Mouse (Mus musculus) kidney, embryonic 16.5 days (tissue): ENCODE measurements at regions not wholly inside any gene's neighbourhood (a gene's known extent, or its start where the extent isn't known, plus 50 kb on each side); places are given as distances from the start of the nearest gene placed in this dataset.

Source experiments
- ATAC-seq: fragments of 200-750 bp; cut with Nextera tagmentation; 2 replicates; pipeline ENCODE4 v1.8.0; 2017; ENCODE audit warnings: moderate TSS enrichment; ENCODE audit not compliant: low FRiP score, low TSS enrichment
- H3K27ac ChIP-seq: fragments of 300-500 bp; sonication (generic); 2 replicates; pipeline ENCODE4 v1.5.1; 2014; ENCODE audit warnings: low read length
- H3K27me3 ChIP-seq: fragments of 300-500 bp; sonication (generic); 2 replicates; pipeline ENCODE4 v1.6.1; 2014; ENCODE audit warnings: low read length, control low read depth, mixed read lengths; ENCODE audit not compliant: insufficient read depth
- H3K36me3 ChIP-seq: fragments of 300-500 bp; sonication (generic); 2 replicates; pipeline ENCODE4 v1.6.1; 2014; ENCODE audit warnings: low read length, control low read depth, mixed read lengths; ENCODE audit not compliant: insufficient read depth
- H3K4me1 ChIP-seq: fragments of 300-500 bp; sonication (generic); 2 replicates; pipeline ENCODE4 v1.6.1; 2014; ENCODE audit warnings: low read length, control low read depth, mixed read lengths; ENCODE audit not compliant: insufficient read depth
- H3K4me2 ChIP-seq: fragments of 300-500 bp; sonication (generic); replicated peaks from 2 replicates; pipeline ENCODE4 v1.6.1; 2014; ENCODE audit warnings: low read depth, low read length
- H3K4me3 ChIP-seq: fragments of 300-500 bp; sonication (generic); 2 replicates; pipeline ENCODE4 v1.5.1; 2014; ENCODE audit warnings: mild to moderate bottlenecking, low read length
- H3K9ac ChIP-seq: fragments of 300-500 bp; sonication (generic); replicated peaks from 2 replicates; pipeline ENCODE4 v1.6.1; 2014; ENCODE audit warnings: low read length
- H3K9me3 ChIP-seq: fragments of 300-500 bp; sonication (generic); 2 replicates; pipeline ENCODE4 v1.6.1; 2016; ENCODE audit warnings: low read length, control low read depth
- WGBS: fragments of 180-500 bp; shearing (Covaris S2); extraction: QIAGEN DNeasy Blood & Tissue Kit; methylation state at CpG from one replicate; pipeline ENCODE4 v1.1.7; 2014; 5-methylcytosine and 5-hydroxymethylcytosine counted together

GRCm38 (mm10) chr9:120628794-120629560 lies 57.7 kb downstream of the Rpl14 start:
- ATAC-seq = no peak
- Histone ChIP-seq H3K4me3 (no peak overlapping the region), H3K27ac (no peak overlapping the region), H3K36me3 (no peaks in the 10 kb centered on the region), H3K27me3 (no peaks in the 10 kb centered on the region), H3K4me2 (no peak overlapping the region), H3K4me1 (no peaks in the 10 kb centered on the region), H3K9me3 (0 out of 2 replicates have a peak, but pooled peaks cover 2% of the 10 kb centered on the region), H3K9ac (no peak overlapping the region)
- WGBS = 59% methylated on average over 12 of the region's 12 CpGs

- Histone ChIP-seq H3K9me3 (0 out of 2 replicates have a peak, but pooled peaks cover 2% of the 10 kb centered on the region), H3K27ac (no peak overlapping the region), H3K36me3 (no peaks in the 10 kb centered on the region), H3K9ac (no peak overlapping the region), H3K4me1 (no peaks in the 10 kb centered on the region), H3K27me3 (no peaks in the 10 kb centered on the region), H3K4me2 (no peak overlapping the region), H3K4me3 (no peak overlapping the region)
- WGBS = 77% methylated on average over 11 of the region's 11 CpGs
- no peak for ATAC-seq
Measured at GRCm38 (mm10) chr9:120629609-120630008, 58.4 kb downstream of the Rpl14 start.

GRCm38 (mm10) chr9:120632821-120633220 lies 61.6 kb downstream of the Rpl14 start:
- 85% methylated on average over 10 of the region's 10 CpGs for WGBS
- H3K4me1 ChIP-seq = no peaks in the 10 kb centered on the region
- H3K4me2 ChIP-seq = no peak overlapping the region
- H3K9me3 ChIP-seq = 0 out of 2 replicates have a peak, but pooled peaks cover 2% of the 10 kb centered on the region
- no peak for ATAC-seq
- no peak overlapping the region for H3K27ac ChIP-seq
- no peak overlapping the region for H3K9ac ChIP-seq
- no peaks in the 10 kb centered on the region for H3K36me3 ChIP-seq
- H3K4me3 ChIP-seq = no peak overlapping the region
- no peaks in the 10 kb centered on the region for H3K27me3 ChIP-seq

- no peak for ATAC-seq
- Histone ChIP-seq H3K9ac (no peak overlapping the region), H3K36me3 (no peaks in the 10 kb centered on the region), H3K27ac (no peak overlapping the region), H3K27me3 (no peaks in the 10 kb centered on the region), H3K4me3 (no peak overlapping the region), H3K4me1 (no peaks in the 10 kb centered on the region), H3K4me2 (no peak overlapping the region), H3K9me3 (no peaks in the 10 kb centered on the region)
- 89% methylated on average over 4 of the region's 4 CpGs for WGBS
Measured at GRCm38 (mm10) chr9:120642656-120643055, 71.4 kb downstream of the Rpl14 start.

GRCm38 (mm10) chr9:120643371-120643770 lies 72.1 kb downstream of the Rpl14 start:
- no peaks in the 10 kb centered on the region for H3K9me3 ChIP-seq
- no peak for ATAC-seq

GRCm38 (mm10) chr9:120645776-120646175 lies 74.5 kb downstream of the Rpl14 start:
- Histone ChIP-seq H3K27me3 (no peaks in the 10 kb centered on the region), H3K36me3 (no peaks in the 10 kb centered on the region), H3K9me3 (no peaks in the 10 kb centered on the region), H3K4me2 (no peak overlapping the region), H3K4me3 (no peak overlapping the region), H3K27ac (no peak overlapping the region), H3K4me1 (no peaks in the 10 kb centered on the region), H3K9ac (no peak overlapping the region)
- ATAC-seq = no peak
- 98% methylated on average over 10 of the region's 10 CpGs for WGBS

More at GRCm38 (mm10) chr9:120643371-120643770, 72.1 kb downstream of the Rpl14 start:
- no peak overlapping the region for H3K9ac ChIP-seq
- no peak overlapping the region for H3K4me3 ChIP-seq
- H3K36me3 ChIP-seq = no peaks in the 10 kb centered on the region
- H3K4me2 ChIP-seq = no peak overlapping the region
- no peaks in the 10 kb centered on the region for H3K4me1 ChIP-seq
- no peak overlapping the region for H3K27ac ChIP-seq
- 87% methylated on average over 3 of the region's 3 CpGs for WGBS
- H3K27me3 ChIP-seq = no peaks in the 10 kb centered on the region

- Histone ChIP-seq H3K4me3 (no peak overlapping the region), H3K27me3 (no peaks in the 10 kb centered on the region), H3K4me1 (no peaks in the 10 kb centered on the region), H3K27ac (no peak overlapping the region), H3K9ac (no peak overlapping the region), H3K4me2 (no peak overlapping the region), H3K9me3 (no peaks in the 10 kb centered on the region), H3K36me3 (no peaks in the 10 kb centered on the region)
- WGBS = 76% methylated on average over 10 of the region's 10 CpGs
- no peak for ATAC-seq
Measured at GRCm38 (mm10) chr9:120646806-120647667, 75.8 kb downstream of the Rpl14 start.

GRCm38 (mm10) chr9:120647668-120647955 lies 76.4 kb downstream of the Rpl14 start:
- Histone ChIP-seq H3K4me3 (no peak overlapping the region), H3K27ac (no peak overlapping the region), H3K36me3 (no peaks in the 10 kb centered on the region), H3K4me2 (no peak overlapping the region), H3K9me3 (no peaks in the 10 kb centered on the region), H3K4me1 (no peaks in the 10 kb centered on the region), H3K9ac (no peak overlapping the region), H3K27me3 (no peaks in the 10 kb centered on the region)
- 69% methylated on average over 7 of the region's 7 CpGs for whole genome bisulfite sequencing
- no peak for ATAC-seq

- Histone ChIP-seq H3K36me3 (no peaks in the 10 kb centered on the region), H3K9ac (no peak overlapping the region), H3K4me2 (no peak overlapping the region), H3K27me3 (no peaks in the 10 kb centered on the region), H3K27ac (no peak overlapping the region), H3K9me3 (no peaks in the 10 kb centered on the region), H3K4me3 (no peak overlapping the region), H3K4me1 (peaks cover 13% of the 10 kb centered on the region)
- 80% methylated on average over 14 of the region's 14 CpGs for WGBS
- no peak for ATAC-seq
Measured at GRCm38 (mm10) chr9:120652733-120653132, 81.5 kb downstream of the Rpl14 start.

GRCm38 (mm10) chr9:120653170-120653569 lies 81.9 kb downstream of the Rpl14 start:
- Histone ChIP-seq H3K9ac (no peak overlapping the region), H3K36me3 (no peaks in the 10 kb centered on the region), H3K4me3 (no peak overlapping the region), H3K27me3 (no peaks in the 10 kb centered on the region), H3K9me3 (no peaks in the 10 kb centered on the region), H3K4me2 (no peak overlapping the region), H3K27ac (no peak overlapping the region), H3K4me1 (peaks cover 13% of the 10 kb centered on the region)
- 64% methylated on average over 5 of the region's 5 CpGs for WGBS
- ATAC-seq = no peak
